In the genomic region with DNA sequence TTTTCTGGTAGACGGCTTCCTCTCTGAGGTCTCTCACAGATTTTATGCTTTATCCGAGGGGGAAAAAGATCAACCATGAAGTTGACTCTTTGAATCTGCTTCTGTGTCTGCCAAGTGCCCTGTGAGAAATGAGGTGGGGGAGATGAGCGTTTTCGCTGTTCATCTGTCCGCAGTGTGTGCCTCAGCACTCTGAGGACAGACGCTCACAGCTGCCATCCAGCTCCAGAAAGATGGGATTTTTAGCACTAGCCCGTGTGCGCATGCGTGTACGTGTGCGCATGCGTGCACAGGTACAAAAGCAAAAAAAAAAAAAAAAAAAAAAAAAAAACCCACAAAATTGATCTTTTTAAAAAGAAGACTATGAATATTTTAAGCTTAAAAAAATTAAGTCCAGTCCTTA, we compare ENCODE assay signal across 11 mouse cellular contexts. TPM values are rescaled to one million over a fixed set of nuclear protein-coding genes. Genes with fewer than 3 reads are reported as not detected.
DNase-seq lines count a peak whose midpoint lies in the region; ATAC-seq and TF ChIP-seq lines count a peak whose summit lies in the region.
"Had no signal": no experiment of that assay in that cellular context is flagged by ENCODE, and none has a peak within 500 bp of the region (broad histone marks: within the 10 kb centered on the region; RNA-seq: fewer than 3 reads in every experiment).

No protein-coding gene starts in this region.

- no peak for ATAC-seq in hindbrain, embryonic 12.5 days (ENCODE audit: low FRiP score)
- ATAC-seq in hindbrain, embryonic 11.5 days (ENCODE audit: low FRiP score): no peak
- ATAC-seq in forebrain, postnatal 0 days: no peak
- ATAC-seq in megakaryocyte progenitor cell, adult 5-6 weeks (replicated peaks; ENCODE audit: poor library complexity): no peak

- H3K27me3 ChIP-seq in hindbrain, embryonic 12.5 days: no peaks in the 10 kb centered on the region
- H3K27me3 ChIP-seq in hindbrain, embryonic 11.5 days (ENCODE audit: control insufficient read depth, insufficient read depth, low read length): no peaks in the 10 kb centered on the region
- H3K27me3 ChIP-seq in forebrain, postnatal 0 days (ENCODE audit: insufficient read depth, low read length): no peaks in the 10 kb centered on the region

- no peaks in the 10 kb centered on the region for H3K9me3 ChIP-seq in hindbrain, embryonic 12.5 days (replicated peaks)
- no peaks in the 10 kb centered on the region for H3K9me3 ChIP-seq in hindbrain, embryonic 11.5 days (ENCODE audit: control insufficient read depth, low read length)
- no peaks in the 10 kb centered on the region for H3K9me3 ChIP-seq in forebrain, postnatal 0 days (ENCODE audit: low read length)

- WGBS in hindbrain, embryonic 12.5 days: 63% methylated on average over 12 of the region's 12 CpGs
- WGBS in hindbrain, embryonic 11.5 days: 71% methylated on average over 12 of the region's 12 CpGs
- 55% methylated on average over 12 of the region's 12 CpGs for WGBS in forebrain, postnatal 0 days

- H3K9ac ChIP-seq in hindbrain, embryonic 12.5 days: no peak overlapping the region
- no peak overlapping the region for H3K9ac ChIP-seq in hindbrain, embryonic 11.5 days (ENCODE audit: low read depth, low read length)
- no peak overlapping the region for H3K9ac ChIP-seq in forebrain, postnatal 0 days

- H3K27ac ChIP-seq in hindbrain, embryonic 12.5 days: no peak overlapping the region
- no peak overlapping the region for H3K27ac ChIP-seq in hindbrain, embryonic 11.5 days (ENCODE audit: low read depth, low read length)
- H3K27ac ChIP-seq in forebrain, postnatal 0 days (ENCODE audit: low read depth, low read length): peak overlapping the region; percentile 3; the same call in 1 of the 2 replicates
- H3K27ac ChIP-seq: macrophage had no signal

- H3K4me2 ChIP-seq in hindbrain, embryonic 12.5 days (replicated peaks): peak overlapping the region; percentile 32; the same call in 1 of the 2 replicates
- no peak overlapping the region for H3K4me2 ChIP-seq in hindbrain, embryonic 11.5 days (replicated peaks; ENCODE audit: low read depth, low read length)
- H3K4me2 ChIP-seq in forebrain, postnatal 0 days (ENCODE audit: low read depth): peak overlapping the region; percentile 19; the same call in 1 of the 2 replicates
- H3K4me2 ChIP-seq: heart, embryonic 11.5 days had no signal

- no peaks in the 10 kb centered on the region for H3K36me3 ChIP-seq in hindbrain, embryonic 12.5 days
- H3K36me3 ChIP-seq in hindbrain, embryonic 11.5 days (ENCODE audit: control insufficient read depth, insufficient read depth, low read length): no peaks in the 10 kb centered on the region
- H3K36me3 ChIP-seq in forebrain, postnatal 0 days (ENCODE audit: insufficient read depth): no peaks in the 10 kb centered on the region

- DNase-seq in hindbrain, embryonic 11.5 days (ENCODE audit: low spot score): no peak
- peak; percentile 15 for DNase-seq in retina, postnatal 1 day
- DNase-seq in retina, embryonic 14.5 days (ENCODE audit: low spot score): no peak
- DNase-seq in forebrain, postnatal 0 days: peak; percentile 37
- DNase-seq in embryo, embryonic 9.5 days (ENCODE audit: extremely low spot score): no peak
- DNase-seq in layer of hippocampus, postnatal 10 days (ENCODE audit: low spot score in 2 of 2): no peak
- DNase-seq: kidney, adult 2 months had no signal

- H3K4me1 ChIP-seq in hindbrain, embryonic 12.5 days: no peaks in the 10 kb centered on the region
- no peaks in the 10 kb centered on the region for H3K4me1 ChIP-seq in hindbrain, embryonic 11.5 days (replicated peaks; ENCODE audit: control insufficient read depth, insufficient read depth, low read length)
- H3K4me1 ChIP-seq in forebrain, postnatal 0 days (ENCODE audit: insufficient read depth): no peaks in the 10 kb centered on the region

- TF ChIP-seq CTCF in forebrain, postnatal 0 days (IDR thresholded peaks at IDR 0.05; ENCODE audit: low read depth): no peak

- no peak overlapping the region for H3K4me3 ChIP-seq in hindbrain, embryonic 12.5 days
- no peak overlapping the region for H3K4me3 ChIP-seq in hindbrain, embryonic 11.5 days (ENCODE audit: low read depth, low read length)
- H3K4me3 ChIP-seq in forebrain, postnatal 0 days (ENCODE audit: low read depth, low read length): peak overlapping the region; percentile 2; the same call in 1 of the 2 replicates

RNA-seq across cellular contexts. Expression of gene Pparg, which starts 48.0 kb away (rescaled TPM):
- 0.45 TPM in 1 of 2 replicates, not detected in the other for polyA plus RNA-seq in hindbrain, embryonic 12.5 days (2016; fragmentation: Nextera tagmentation; extraction: Ambion mirVana)
- polyA plus RNA-seq in hindbrain, embryonic 11.5 days (2014; fragmentation: Nextera tagmentation; extraction: Ambion mirVana): 0.08 and 0.37 TPM in 2 replicates
- total RNA-seq in forebrain, postnatal 0 days (2014; rRNA removed): 0.52 and 0.77 TPM in 2 replicates
- 0.13 and 0.30 TPM in 2 replicates for polyA plus RNA-seq in forebrain, postnatal 0 days (2015; fragmentation: Nextera tagmentation; extraction: Ambion mirVana)
- total RNA-seq in megakaryocyte progenitor cell, adult 5-6 weeks (2015): 0.32 and 0.69 TPM in 2 replicates
- total RNA-seq in megakaryocyte progenitor cell, adult 5-6 weeks (2017): 0.24 TPM in 1 of 2 replicates, not detected in the other
- 1 to 10 TPM; 1.1 TPM for total RNA-seq in layer of hippocampus, postnatal 10 days (2021)

Comparison
In these comparisons a context has a peak if more than half of its experiments do, and no peak if none do; other contexts are left out.
1. DNase-seq: peak in retina, postnatal 1 day (single experiment) and forebrain, postnatal 0 days (single experiment); none in hindbrain, embryonic 11.5 days (single experiment), retina, embryonic 14.5 days (single experiment), embryo, embryonic 9.5 days (single experiment) and layer of hippocampus, postnatal 10 days (0 of 2).